In the genomic region with DNA sequence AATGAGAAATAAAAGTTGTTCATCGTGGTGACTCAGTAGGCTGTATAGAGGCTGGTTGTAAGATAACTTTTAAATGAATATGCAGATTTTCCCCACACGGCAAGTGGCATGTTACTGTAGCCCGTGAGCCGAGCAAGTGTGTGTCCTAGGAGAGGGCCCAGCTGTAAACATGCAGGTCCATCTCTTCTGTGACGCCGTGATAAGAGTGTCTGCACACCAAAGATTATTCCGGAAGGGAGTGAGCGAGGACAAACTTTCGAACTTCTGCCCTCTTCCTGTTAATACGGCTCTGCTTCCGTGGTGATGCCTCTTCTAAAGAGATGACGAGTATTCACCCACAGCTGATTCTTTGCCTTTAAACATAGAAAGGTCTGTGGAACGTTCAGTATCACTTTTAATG, we compare ENCODE assay signal across 8 mouse cellular contexts. TPM values are rescaled to one million over a fixed set of nuclear protein-coding genes. Genes with fewer than 3 reads are reported as not detected.
DNase-seq lines count a peak whose midpoint lies in the region; ATAC-seq and TF ChIP-seq lines count a peak whose summit lies in the region.

No protein-coding gene starts in this region.

- H3K27me3 ChIP-seq in kidney, postnatal 0 days (ENCODE audit: insufficient read depth, low read length) = no peaks in the 10 kb centered on the region
- H3K27me3 ChIP-seq in embryonic facial prominence, embryonic 15.5 days = no peaks in the 10 kb centered on the region
- no peaks in the 10 kb centered on the region for H3K27me3 ChIP-seq in liver, embryonic 12.5 days (replicated peaks)

- no peaks in the 10 kb centered on the region for H3K36me3 ChIP-seq in kidney, postnatal 0 days (ENCODE audit: insufficient read depth, low read length)
- H3K36me3 ChIP-seq in embryonic facial prominence, embryonic 15.5 days = no peaks in the 10 kb centered on the region
- peaks cover 17% of the 10 kb centered on the region for H3K36me3 ChIP-seq in liver, embryonic 12.5 days

- H3K4me2 ChIP-seq in kidney, postnatal 0 days (ENCODE audit: low read length) = peak overlapping the region; percentile 56; the same call in 1 of the 2 replicates
- H3K4me2 ChIP-seq in embryonic facial prominence, embryonic 15.5 days (replicated peaks) = peak overlapping the region; percentile 78; the same call in 1 of the 2 replicates
- peak overlapping the region; percentile 91 for H3K4me2 ChIP-seq in liver, embryonic 12.5 days

- no peak for TF ChIP-seq CTCF in kidney, postnatal 0 days (IDR thresholded peaks at IDR 0.05; ENCODE audit: low read depth)

- ATAC-seq in kidney, postnatal 0 days (replicated peaks; ENCODE audit: low FRiP score, low read depth) = no peak
- ATAC-seq in embryonic facial prominence, embryonic 15.5 days (ENCODE audit: insufficient number of reproducible peaks, low FRiP score, low TSS enrichment, low read depth) = no peak
- peak; percentile 89 for ATAC-seq in liver, embryonic 12.5 days

- 65% methylated on average over 13 of the region's 13 CpGs for WGBS in kidney, postnatal 0 days
- WGBS in embryonic facial prominence, embryonic 15.5 days = 83% methylated on average over 13 of the region's 13 CpGs
- 19% methylated on average over 13 of the region's 13 CpGs for WGBS in liver, embryonic 12.5 days (ENCODE audit: insufficient replicate concordance)

- no peaks in the 10 kb centered on the region for H3K9me3 ChIP-seq in kidney, postnatal 0 days (replicated peaks; ENCODE audit: low read length)
- no peaks in the 10 kb centered on the region for H3K9me3 ChIP-seq in embryonic facial prominence, embryonic 15.5 days (replicated peaks)
- H3K9me3 ChIP-seq in liver, embryonic 12.5 days (replicated peaks) = no peaks in the 10 kb centered on the region

- no peak overlapping the region for H3K9ac ChIP-seq in kidney, postnatal 0 days (ENCODE audit: low read depth, low read length)
- no peak overlapping the region for H3K9ac ChIP-seq in embryonic facial prominence, embryonic 15.5 days
- peak overlapping the region; percentile 96 for H3K9ac ChIP-seq in liver, embryonic 12.5 days

- H3K4me3 ChIP-seq in kidney, postnatal 0 days (replicated peaks; ENCODE audit: low read depth, low read length) = peak overlapping the region; percentile 64; the same call in 1 of the 2 replicates
- peak overlapping the region; percentile 90 for H3K4me3 ChIP-seq in embryonic facial prominence, embryonic 15.5 days (replicated peaks)
- peak overlapping the region; percentile 99 for H3K4me3 ChIP-seq in liver, embryonic 12.5 days

- no peak for DNase-seq in kidney, postnatal 0 days (ENCODE audit: low spot score)
- DNase-seq in kidney, adult 9 months = no peak
- DNase-seq in spleen, postnatal 4 days (ENCODE audit: low spot score in 2 of 2) = peak; percentile 81 to 83
- DNase-seq in right cerebral cortex, postnatal 25 days = no peak
- DNase-seq in T-cell, adult 2 months (ENCODE audit: low spot score) = no peak
- DNase-seq in kidney, adult 11 months = no peak

- H3K27ac ChIP-seq in kidney, postnatal 0 days = no peak overlapping the region
- no peak overlapping the region for H3K27ac ChIP-seq in embryonic facial prominence, embryonic 15.5 days (replicated peaks)
- H3K27ac ChIP-seq in liver, embryonic 12.5 days = peak overlapping the region; percentile 99

- H3K4me1 ChIP-seq in kidney, postnatal 0 days (replicated peaks; ENCODE audit: insufficient read depth, low read length) = no peaks in the 10 kb centered on the region; the same call in 1 of the 2 replicates
- peaks cover 10% of the 10 kb centered on the region for H3K4me1 ChIP-seq in embryonic facial prominence, embryonic 15.5 days
- peaks cover 28% of the 10 kb centered on the region for H3K4me1 ChIP-seq in liver, embryonic 12.5 days

RNA-seq across cellular contexts. Expression of gene Eif2ak1, which starts 1.4 kb away (rescaled TPM):
- polyA plus RNA-seq in kidney, postnatal 0 days (2015; fragmentation: Nextera tagmentation; extraction: Ambion mirVana) = 32.4 and 34.1 TPM in 2 replicates
- 37.2 and 38.7 TPM in 2 replicates for polyA plus RNA-seq in embryonic facial prominence, embryonic 15.5 days (2015; fragmentation: Nextera tagmentation; extraction: Ambion mirVana)
- polyA plus RNA-seq in liver, embryonic 12.5 days (2016; fragmentation: Nextera tagmentation; extraction: Ambion mirVana) = 109 and 110 TPM in 2 replicates

Comparison
In these comparisons a context has a peak if more than half of its experiments do, and no peak if none do; other contexts are left out.
1. DNase-seq: peak in spleen, postnatal 4 days (2 of 2); none in kidney, postnatal 0 days (single experiment), kidney, adult 9 months (single experiment), right cerebral cortex, postnatal 25 days (single experiment), T-cell, adult 2 months (single experiment) and kidney, adult 11 months (single experiment).
2. Peak in every context shown above with its lines, with median percentiles within 50 percentile points of each other: H3K4me2 ChIP-seq and H3K4me3 ChIP-seq.